Mouse (Mus musculus) liver, embryonic 11.5 days (tissue): Measurements from ENCODE around the gene Lin7a. TPM values are rescaled to one million over a fixed set of nuclear protein-coding genes. Genes with fewer than 3 reads are reported as not detected.

Experiments
- ATAC-seq: fragments of 200-750 bp; cut with Nextera tagmentation; replicated peaks from 2 replicates; pipeline ENCODE4 v1.8.0; 2017; ENCODE audit warnings: moderate number of reproducible peaks, mild to moderate bottlenecking, moderate TSS enrichment, moderate library complexity; ENCODE audit not compliant: low FRiP score
- DNase-seq: peaks from one replicate; pipeline ENCODE4 v3.0.0-alpha.2; 2017; ENCODE audit warnings: low spot score
- H3K27ac ChIP-seq: fragments of 300-500 bp; sonication (generic); 2 replicates; pipeline ENCODE4 v1.5.1; 2014; ENCODE audit warnings: mild to moderate bottlenecking, low read depth, low read length, control low read depth
- H3K27me3 ChIP-seq: fragments of 300-500 bp; sonication (generic); replicated peaks from 2 replicates; pipeline ENCODE4 v1.6.1; 2014; ENCODE audit warnings: low read length, mixed read lengths; ENCODE audit not compliant: control insufficient read depth, insufficient read depth
- H3K36me3 ChIP-seq: fragments of 300-500 bp; sonication (generic); 2 replicates; pipeline ENCODE4 v1.6.1; 2014; ENCODE audit warnings: mild to moderate bottlenecking, low read length, moderate library complexity, mixed read lengths; ENCODE audit not compliant: control insufficient read depth, insufficient read depth
- H3K4me1 ChIP-seq: fragments of 300-500 bp; sonication (generic); replicated peaks from 2 replicates; pipeline ENCODE4 v1.6.1; 2014; ENCODE audit warnings: low read length, mixed read lengths; ENCODE audit not compliant: control insufficient read depth, insufficient read depth
- H3K4me2 ChIP-seq: fragments of 300-500 bp; sonication (generic); 2 replicates; pipeline ENCODE4 v1.6.1; 2014; ENCODE audit warnings: mild to moderate bottlenecking, control low read depth, moderate library complexity
- H3K4me3 ChIP-seq: fragments of 300-500 bp; sonication (generic); 2 replicates; pipeline ENCODE4 v1.5.1; 2014; ENCODE audit warnings: low read depth, low read length, control low read depth
- H3K9ac ChIP-seq: fragments of 300-500 bp; sonication (generic); 2 replicates; pipeline ENCODE4 v1.6.1; 2014; ENCODE audit warnings: low read depth, low read length, control low read depth
- H3K9me3 ChIP-seq: fragments of 300-500 bp; sonication (generic); 2 replicates; pipeline ENCODE4 v1.6.1; 2016; ENCODE audit warnings: low read length, inconsistent platforms, mixed read lengths; ENCODE audit not compliant: control insufficient read depth
- WGBS: fragments of 180-500 bp; shearing (Covaris S2); extraction: QIAGEN DNeasy Blood & Tissue Kit; methylation state at CpG from one replicate; pipeline ENCODE4 v1.1.7; 2014; 5-methylcytosine and 5-hydroxymethylcytosine counted together
- polyA plus RNA-seq: library from polyadenylated mRNA; unstranded; fragments of >200 nt; fragmentation: Nextera tagmentation; extraction: Ambion mirVana; gene quantifications from 2 replicates; pipeline ENCODE4 v1.2.1, GENCODE M21; 2014

Lin7a gene
- polyA plus RNA-seq, 1 experiment from 2014 or later = 1.2 TPM

- Histone ChIP-seq H3K9ac (no peak overlapping the region), H3K4me3 (no peak overlapping the region), H3K4me2 (no peak overlapping the region), H3K4me1 (no peaks in the 10 kb centered on the region), H3K36me3 (no peaks in the 10 kb centered on the region), H3K9me3 (no peaks in the 10 kb centered on the region), H3K27me3 (no peaks in the 10 kb centered on the region), H3K27ac (no peak overlapping the region)
- no peak for ATAC-seq
- WGBS = 87% methylated on average over 4 of the region's 4 CpGs
- DNase-seq = no peak
Observed at GRCm38 (mm10) chr10:107253191-107253965, 18.1 kb upstream of the Lin7a start.

- no peak overlapping the region for H3K4me2 ChIP-seq
- H3K9ac ChIP-seq = no peak overlapping the region
- H3K4me1 ChIP-seq = no peaks in the 10 kb centered on the region
- DNase-seq (no peak), ATAC-seq (no peak)
- no peaks in the 10 kb centered on the region for H3K9me3 ChIP-seq
- no peak overlapping the region for H3K27ac ChIP-seq
- H3K4me3 ChIP-seq = no peak overlapping the region
- no peaks in the 10 kb centered on the region for H3K27me3 ChIP-seq
- no peaks in the 10 kb centered on the region for H3K36me3 ChIP-seq
Observed at GRCm38 (mm10) chr10:107254656-107255055, 16.8 kb upstream of the Lin7a start.

GRCm38 (mm10) chr10:107255351-107256050, 16.0 kb upstream of the Lin7a start:
- no peak overlapping the region for H3K4me3 ChIP-seq
- H3K9ac ChIP-seq = no peak overlapping the region
- no peaks in the 10 kb centered on the region for H3K36me3 ChIP-seq
- H3K4me1 ChIP-seq = no peaks in the 10 kb centered on the region
- no peaks in the 10 kb centered on the region for H3K9me3 ChIP-seq
- no peaks in the 10 kb centered on the region for H3K27me3 ChIP-seq
- ATAC-seq = no peak
- H3K4me2 ChIP-seq = no peak overlapping the region
- no peak overlapping the region for H3K27ac ChIP-seq
- WGBS = 82% methylated on average over 6 of the region's 6 CpGs
- DNase-seq = no peak

- H3K27me3 ChIP-seq = no peaks in the 10 kb centered on the region
- 63% methylated on average over 5 of the region's 5 CpGs for WGBS
- ATAC-seq (no peak), DNase-seq (no peak)
- no peak overlapping the region for H3K4me3 ChIP-seq
- H3K9me3 ChIP-seq = no peaks in the 10 kb centered on the region
- H3K4me1 ChIP-seq = no peaks in the 10 kb centered on the region
- no peak overlapping the region for H3K9ac ChIP-seq
- no peak overlapping the region for H3K4me2 ChIP-seq
- no peak overlapping the region for H3K27ac ChIP-seq
- no peaks in the 10 kb centered on the region for H3K36me3 ChIP-seq
Observed at GRCm38 (mm10) chr10:107256451-107256960, 15.0 kb upstream of the Lin7a start.

DNA sequence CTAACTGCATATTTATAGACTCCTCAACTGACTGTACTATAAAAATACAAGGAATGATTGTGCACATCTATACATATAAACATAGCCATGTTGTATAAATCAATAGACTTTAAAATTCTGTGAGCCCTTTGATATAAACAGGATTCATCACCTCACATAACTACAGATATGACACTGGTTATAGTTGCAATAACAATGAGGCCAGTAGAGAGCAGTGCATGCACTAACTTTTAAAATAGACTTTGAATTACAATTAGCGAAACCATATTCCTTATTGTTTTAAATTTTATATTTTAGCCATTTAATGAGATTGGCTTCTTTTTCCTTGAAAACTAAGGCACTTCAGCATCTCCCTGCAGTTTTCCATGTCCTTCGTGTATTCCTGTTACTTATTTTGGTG, 11.1 kb upstream of the Lin7a start:
- ATAC-seq (no peak), DNase-seq (no peak)
- 85% methylated on average over 2 of the region's 2 CpGs for WGBS
- Histone ChIP-seq H3K36me3 (no peaks in the 10 kb centered on the region), H3K4me1 (no peaks in the 10 kb centered on the region), H3K4me2 (no peak overlapping the region), H3K4me3 (no peak overlapping the region), H3K9me3 (no peaks in the 10 kb centered on the region), H3K9ac (no peak overlapping the region), H3K27ac (no peak overlapping the region), H3K27me3 (no peaks in the 10 kb centered on the region)

DNA sequence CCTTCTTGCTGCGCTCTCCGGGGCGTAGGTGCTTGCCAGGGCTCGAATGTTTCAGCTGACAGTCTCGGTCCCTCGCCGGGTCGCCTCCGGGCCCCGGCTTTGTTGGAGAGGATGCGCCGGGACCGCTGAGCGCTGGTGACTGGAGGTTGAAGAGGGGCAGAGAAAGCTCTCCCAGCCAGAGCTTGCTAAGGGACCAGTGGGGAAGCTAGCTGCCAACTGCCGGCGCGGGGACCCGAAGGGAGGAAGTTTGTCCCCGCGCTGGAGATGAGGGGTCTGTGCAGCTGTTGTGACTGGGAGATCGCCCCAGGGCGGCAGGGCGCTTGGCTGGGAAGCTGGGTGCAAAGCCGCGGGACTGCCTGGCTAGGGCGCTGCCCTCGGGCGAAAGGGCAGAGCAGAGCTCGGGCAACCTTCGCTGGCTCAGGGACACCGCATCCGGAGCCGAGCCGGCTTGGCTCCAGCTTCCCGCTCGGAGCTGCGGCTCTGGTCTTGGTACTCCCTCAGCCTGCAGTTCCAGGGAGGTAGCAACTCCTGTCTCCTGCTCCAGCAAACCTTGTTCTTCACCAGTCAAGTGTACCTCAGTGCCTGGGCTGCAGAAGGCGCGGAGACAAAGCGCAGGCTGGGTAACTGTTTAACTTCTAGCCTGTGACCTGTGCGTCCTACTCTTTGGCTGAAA, 781 bp downstream of the Lin7a start:
- Histone ChIP-seq H3K27ac (peak overlapping the region; percentile 13; the same call in 1 of the 2 replicates), H3K4me2 (peak overlapping the region; percentile 73), H3K4me1 (no peaks in the 10 kb centered on the region), H3K9ac (no peak overlapping the region), H3K36me3 (no peaks in the 10 kb centered on the region), H3K9me3 (no peaks in the 10 kb centered on the region), H3K4me3 (peak overlapping the region; percentile 56), H3K27me3 (peaks cover 31% of the 10 kb centered on the region)
- peak; percentile 63 for ATAC-seq
- under 1% methylated on average over 41 of the region's 41 CpGs for WGBS
- DNase-seq = peak; percentile 58

DNA sequence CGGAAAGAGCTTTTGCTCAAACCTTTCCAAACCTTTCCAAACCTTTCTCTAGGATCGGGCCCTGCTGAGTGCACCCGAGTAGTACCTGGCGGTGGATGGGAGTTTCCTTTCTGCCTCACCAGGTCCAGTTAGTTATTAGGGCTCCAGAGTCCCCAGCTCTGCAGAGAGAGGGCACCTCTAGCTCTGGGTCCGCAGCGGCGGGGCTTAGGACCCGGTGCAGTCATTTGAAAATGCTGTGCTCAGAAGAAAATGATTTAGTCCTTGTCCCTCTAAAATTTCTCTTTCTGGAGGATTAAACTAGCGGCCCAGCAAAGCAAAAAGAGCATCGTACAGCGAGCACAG, 1.3 kb downstream of the Lin7a start:
- Histone ChIP-seq H3K36me3 (no peaks in the 10 kb centered on the region), H3K4me3 (peak overlapping the region; percentile 56), H3K9ac (no peak overlapping the region), H3K27me3 (peaks cover 31% of the 10 kb centered on the region), H3K27ac (peak overlapping the region; percentile 13; the same call in 1 of the 2 replicates), H3K9me3 (no peaks in the 10 kb centered on the region), H3K4me1 (no peaks in the 10 kb centered on the region), H3K4me2 (peak overlapping the region; percentile 73)
- DNase-seq (no peak), ATAC-seq (peak; percentile 63)
- 7% methylated on average over 11 of the region's 11 CpGs for WGBS

DNA sequence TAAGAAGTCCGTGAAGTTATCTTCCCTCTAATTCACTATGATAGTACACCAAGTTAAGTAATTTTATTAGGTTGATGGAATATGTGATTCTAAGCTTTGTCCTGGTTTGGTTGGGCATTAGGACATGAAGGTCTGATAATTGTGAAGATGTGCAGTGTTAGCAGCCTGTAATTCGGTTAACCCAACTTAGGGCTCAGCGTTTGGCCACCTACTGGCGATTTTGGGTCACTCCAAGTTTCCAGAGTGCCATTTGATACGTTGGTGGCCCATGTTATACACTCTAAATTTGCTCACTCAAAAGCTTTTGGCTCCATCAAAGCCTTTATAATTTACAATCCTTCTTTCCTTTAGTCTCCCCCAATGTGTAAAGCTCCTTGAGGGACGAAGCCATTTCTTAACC, 2.4 kb downstream of the Lin7a start:
- Histone ChIP-seq H3K4me2 (no peak overlapping the region), H3K4me1 (no peaks in the 10 kb centered on the region), H3K27ac (no peak overlapping the region), H3K9ac (no peak overlapping the region), H3K9me3 (no peaks in the 10 kb centered on the region), H3K4me3 (no peak overlapping the region), H3K36me3 (no peaks in the 10 kb centered on the region), H3K27me3 (peaks cover 31% of the 10 kb centered on the region)
- DNase-seq (no peak), ATAC-seq (no peak)
- WGBS = 43% methylated on average over 6 of the region's 6 CpGs
